Mouse (Mus musculus) liver, embryonic 14.5 days (tissue): Measurements from ENCODE around the gene Relt.

Source experiments
- CTCF ChIP-seq: IDR thresholded peaks from 2 replicates; pipeline ENCODE4 v1.5.1; 2016; ENCODE audit warnings: antibody characterized with exemption, low read depth, control low read depth
- EP300 ChIP-seq: IDR thresholded peaks from 2 replicates; pipeline ENCODE4 v1.6.1; 2016; ENCODE audit warnings: antibody characterized with exemption, low read depth

DNA sequence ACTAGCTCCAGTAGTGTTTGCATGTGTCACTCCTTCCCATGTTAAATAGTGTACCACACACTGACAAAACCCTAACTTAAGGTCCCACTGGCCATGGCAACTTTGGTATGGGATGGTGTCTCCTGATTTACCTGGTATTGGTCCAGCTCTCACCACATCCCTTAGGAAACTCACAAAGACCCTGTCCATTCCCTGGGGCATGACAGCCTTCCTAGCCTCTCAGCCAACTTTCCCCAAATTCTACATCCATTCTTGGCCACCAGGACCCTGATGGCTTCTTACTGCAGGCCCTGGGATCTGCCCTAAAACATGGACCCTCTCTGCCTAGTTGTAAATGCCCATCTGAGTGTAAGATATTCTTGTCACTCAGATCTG lies 18.2 kb downstream of the Relt start:
- TF ChIP-seq CTCF (no peak), EP300 (no peak)
